Mouse (Mus musculus): Measurements from ENCODE around the gene Pnkp.

Gene Pnkp

DNA sequence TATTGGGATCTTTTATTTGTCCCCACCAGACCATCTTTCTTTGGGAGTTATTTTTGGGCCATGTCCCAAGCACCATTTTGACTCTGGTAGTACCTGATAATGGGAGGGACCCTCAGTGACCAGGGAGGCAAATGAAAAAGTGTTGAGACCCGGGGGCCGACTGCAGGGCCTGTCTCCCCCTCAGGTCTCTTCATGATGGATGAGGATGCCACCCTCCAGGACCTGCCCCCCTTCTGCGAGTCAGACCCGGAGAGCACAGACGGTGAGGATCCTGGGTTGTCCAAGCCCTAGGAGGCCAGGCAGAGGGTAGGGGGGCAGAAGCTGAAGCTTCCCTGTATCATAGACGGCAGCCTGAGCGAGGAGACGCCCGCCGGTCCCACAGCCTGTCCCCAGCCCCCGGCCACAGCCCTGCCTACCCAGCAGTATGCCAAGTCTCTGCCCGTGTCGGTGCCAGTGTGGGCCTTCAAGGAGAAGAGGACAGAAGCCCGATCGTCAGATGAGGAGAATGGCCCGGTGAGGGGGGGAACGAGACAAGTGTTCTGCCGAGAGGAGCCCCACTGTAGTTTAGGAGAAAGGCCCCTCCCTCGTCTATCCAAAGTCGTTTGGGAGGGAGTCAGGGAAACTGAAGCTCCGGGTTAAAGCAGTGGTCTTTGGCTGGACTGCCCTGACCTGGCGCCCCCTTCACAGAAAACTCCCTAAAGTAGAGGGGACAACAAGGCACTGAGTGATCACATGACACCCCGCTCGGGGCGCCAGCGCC is 3.2 kb upstream of the Pnkp start:
- DNase-seq, result no peak

DNA sequence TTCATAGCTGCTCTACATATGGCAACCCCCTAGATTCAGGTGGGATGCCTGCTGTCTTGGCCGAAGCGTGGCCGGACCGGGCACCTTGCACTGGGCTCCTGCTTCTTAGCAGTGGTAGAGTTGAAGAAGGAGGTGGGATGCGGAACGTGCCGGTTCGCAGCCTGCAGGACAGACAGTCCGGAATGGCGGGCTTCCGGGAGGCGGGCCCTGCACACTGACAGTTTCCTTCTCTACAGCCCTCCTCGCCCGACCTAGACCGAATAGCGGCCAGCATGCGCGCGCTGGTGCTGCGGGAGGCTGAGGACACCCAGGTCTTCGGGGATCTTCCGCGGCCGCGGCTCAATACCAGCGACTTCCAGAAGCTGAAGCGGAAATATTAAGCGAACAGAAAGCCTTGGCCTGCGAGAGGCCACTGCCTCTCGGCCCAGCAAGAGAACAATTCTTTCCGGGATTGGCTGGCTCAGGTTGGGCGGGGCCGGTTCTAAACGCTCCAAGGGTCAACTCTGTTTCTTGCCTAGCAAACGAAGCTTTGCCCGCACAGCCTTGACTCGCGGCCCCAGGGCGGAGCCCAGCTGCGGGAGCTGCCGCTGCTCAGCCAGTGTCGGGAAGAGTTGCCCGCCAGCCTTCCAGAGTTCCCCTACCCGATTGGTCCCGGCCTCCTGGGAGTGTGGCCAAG is 2.4 kb upstream of the Pnkp start:
- peak; percentile 74 to 79 for DNase-seq

DNA sequence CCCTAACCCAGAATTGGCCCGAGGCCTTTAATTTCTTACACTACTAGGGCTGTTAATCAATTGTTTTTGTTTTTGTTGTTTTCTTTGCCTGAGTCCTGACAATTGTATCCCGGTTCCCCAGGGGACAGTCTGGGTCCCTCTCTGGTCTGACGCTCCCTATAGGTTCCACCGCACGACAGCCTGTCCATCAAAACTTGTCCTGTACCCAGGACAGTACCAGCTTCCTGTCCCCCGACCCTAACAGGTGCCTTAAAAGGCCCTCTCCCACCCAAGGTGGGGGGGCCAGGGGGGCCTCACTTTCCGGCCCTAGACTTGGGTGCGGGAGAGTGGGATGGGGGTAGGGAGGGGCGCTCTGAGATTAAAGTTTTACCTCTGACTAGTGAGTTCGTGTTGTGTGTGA is 1.9 kb upstream of the Pnkp start:
- no peak for DNase-seq

DNA sequence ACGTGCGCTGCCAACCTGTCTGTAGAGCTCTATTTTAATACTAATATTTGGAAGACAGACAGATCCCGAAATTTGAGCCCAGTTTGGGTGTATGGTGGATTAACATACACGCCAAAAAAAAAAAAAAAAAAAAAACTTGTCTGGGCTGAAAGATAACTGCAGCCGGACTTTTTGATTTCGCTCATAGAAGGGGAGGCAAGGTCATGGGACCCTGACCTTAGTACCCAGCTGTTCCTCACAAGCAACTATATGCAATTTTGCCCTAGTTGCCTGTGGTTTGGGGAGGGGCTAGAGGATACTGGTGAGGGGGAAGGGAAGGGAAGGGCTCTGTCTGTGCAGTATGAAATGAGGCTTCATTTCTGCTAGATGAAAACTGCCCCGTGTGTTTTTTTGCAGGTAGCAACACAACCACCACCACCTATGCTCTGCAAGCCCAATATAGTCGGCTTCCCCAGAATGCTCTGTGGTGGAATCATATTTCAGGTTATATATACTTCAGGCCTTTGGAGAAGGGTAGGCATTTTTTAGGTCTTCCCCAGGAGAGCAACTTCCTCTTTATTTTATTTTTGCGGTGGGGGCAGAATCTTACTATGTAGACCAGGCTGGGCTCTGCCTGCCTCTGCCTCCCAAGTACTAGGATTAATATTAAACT is 548 bp upstream of the Pnkp start:
- DNase-seq, result peak in 1 of 2 experiments; percentile 24

DNA sequence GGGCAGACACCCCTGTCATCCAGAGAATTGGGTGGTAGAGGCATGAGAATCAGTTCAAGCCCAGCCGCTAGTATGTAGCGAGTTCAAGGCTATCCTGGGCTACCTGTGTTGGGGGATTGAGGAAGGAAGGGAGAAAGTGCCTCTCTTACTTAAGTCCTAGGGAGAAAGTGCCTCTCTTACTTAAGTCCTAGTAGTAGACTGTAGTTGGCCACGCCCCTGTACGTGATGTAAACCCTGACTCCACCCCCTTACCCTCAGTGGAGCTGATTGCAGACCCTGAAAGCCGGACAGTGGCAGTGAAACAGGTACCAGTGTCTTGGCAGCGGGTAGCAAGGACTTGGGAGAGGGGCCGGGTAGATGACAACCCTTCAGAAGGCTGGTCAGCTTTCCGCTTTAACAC is 966 bp downstream of the Pnkp start:
- peak; percentile 58 to 63 for DNase-seq

DNA sequence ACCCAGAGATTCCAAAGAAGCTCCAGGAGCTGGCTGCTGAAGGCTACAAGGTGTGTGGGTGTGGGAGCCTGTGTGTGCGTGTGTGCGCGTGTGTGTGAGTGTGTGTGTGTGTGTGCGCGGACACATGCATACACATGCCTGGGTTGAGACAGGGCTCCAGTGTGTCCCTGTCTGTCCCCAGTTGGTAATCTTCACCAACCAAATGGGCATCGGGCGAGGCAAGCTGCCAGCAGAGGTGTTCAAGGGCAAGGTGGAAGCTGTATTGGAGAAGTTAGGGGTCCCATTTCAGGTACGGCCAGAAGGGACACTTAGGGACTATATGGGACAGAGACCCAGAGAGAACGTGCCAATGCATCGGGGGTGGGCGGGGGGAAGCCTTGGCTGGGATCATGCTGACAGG is 3.0 kb downstream of the Pnkp start:
- no peak for DNase-seq

DNA sequence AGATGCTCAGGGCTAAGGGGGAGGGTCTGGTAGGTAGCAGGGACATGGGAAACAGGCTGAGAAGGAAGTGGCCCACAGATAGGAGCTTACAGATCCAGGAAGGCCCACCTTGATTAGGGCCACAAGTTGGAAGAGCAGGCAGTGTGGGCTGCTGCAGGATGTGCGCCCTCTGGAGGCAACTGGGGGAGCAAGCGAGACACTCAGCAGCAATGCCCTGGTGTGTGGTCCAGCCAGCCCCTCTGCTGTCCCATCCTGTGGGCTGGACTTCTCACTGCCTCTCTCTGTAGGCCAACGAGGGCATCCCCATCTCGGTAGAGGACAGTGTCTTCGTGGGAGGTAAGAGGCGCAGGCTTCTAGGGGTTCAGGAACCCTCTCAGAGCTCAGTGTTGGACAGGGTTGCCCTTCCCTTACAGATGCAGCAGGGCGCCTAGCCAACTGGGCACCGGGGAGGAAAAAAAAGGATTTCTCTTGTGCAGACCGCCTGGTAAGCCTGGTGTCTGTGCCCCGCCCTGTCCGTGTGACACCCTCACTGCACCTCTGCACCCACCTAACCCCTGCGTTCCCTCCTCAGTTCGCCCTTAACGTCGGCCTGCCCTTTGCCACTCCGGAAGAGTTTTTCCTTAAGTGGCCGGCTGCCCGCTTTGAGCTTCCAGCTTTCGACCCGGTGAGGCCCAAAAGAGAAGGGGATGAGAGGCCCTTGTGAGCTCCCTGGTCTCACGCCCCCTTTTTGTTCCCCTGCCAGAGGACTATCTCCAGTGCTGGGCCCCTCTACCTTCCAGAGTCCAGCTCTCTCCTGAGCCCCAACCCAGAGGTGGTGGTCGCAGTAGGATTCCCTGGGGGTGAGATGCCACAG is 3.9 kb downstream of the Pnkp start:
- peak; percentile 79 for DNase-seq

DNA sequence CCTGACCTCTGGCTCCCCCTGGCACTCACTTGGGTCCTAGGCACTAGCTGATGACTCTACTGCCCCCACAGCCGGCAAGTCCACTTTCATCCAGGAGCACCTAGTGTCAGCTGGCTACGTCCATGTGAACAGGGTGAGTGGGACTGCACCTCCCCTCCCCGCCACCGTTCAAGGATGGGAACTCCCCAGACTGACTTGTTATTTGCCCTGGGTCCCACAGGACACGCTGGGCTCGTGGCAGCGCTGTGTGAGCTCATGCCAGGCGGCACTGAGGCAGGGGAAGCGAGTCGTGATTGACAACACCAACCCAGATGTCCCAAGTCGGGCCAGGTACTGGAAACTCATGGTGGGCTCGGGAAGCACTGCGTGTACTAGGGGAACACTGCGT is 4.5 kb downstream of the Pnkp start:
- no peak for DNase-seq

DNA sequence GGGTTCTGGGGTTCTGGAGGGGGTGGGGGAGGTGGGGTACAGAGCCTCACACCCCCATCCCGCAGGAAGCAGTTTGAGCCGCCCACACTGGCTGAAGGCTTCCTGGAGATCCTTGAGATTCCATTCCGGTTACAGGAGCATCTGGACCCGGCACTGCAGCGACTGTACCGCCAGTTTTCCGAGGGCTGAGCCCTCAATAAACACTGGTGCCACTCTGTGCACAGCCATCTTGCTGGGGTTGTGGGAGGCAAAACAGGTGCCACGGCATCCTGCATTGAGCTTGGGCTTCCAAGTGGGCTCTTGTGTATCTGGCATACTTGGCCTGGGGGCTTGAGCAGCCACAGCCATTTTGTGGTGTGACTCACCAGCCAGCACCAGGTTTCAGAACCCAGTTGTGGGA is 5.5 kb downstream of the Pnkp start:
- DNase-seq, result no peak

DNA sequence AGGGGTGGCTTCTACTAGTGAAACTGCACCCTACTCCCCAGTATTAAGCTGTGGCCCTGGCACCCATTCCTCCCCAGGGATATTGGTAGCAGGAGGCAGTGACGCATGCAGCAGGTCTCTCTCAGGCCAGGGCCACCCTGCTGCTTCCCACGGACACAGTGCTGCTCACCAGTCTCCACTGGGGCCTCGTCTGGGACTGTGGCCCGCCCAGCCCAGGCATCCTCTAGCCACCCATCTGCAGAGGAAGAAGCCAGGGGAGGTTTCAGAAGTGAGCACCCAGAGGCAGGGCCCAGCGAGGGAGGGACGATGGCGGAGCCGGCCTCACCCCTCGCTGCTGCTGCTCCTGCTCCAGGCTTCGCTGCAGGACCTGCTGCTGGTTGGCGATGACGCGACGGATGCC is 6.3 kb downstream of the Pnkp start:
- DNase-seq, result no peak

DNA sequence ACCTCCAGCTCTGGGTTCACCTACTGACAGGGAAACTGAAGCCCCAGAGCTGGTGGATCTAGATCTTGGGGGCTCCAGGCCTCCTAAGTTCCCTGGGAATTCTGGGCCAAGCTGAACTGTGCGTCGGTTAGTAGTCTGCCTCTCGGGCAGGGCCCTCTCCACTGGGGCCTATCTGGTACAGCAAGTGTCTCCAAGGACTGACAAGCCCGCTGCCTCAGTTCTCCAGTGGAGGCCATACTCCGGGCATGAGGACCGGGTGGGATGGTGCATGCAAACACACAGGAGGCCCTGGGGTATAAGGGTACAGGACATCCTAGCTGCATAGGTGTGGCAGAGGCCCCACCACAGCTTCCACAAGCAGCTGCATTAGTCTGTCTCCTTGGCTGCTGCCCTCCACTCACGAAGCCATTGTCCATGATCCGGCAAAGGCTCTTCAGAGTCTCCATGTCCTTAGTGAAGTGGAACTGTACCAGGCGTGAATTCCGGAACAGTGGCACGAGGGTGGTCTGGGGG is 7.1 kb downstream of the Pnkp start:
- no peak for DNase-seq

DNA sequence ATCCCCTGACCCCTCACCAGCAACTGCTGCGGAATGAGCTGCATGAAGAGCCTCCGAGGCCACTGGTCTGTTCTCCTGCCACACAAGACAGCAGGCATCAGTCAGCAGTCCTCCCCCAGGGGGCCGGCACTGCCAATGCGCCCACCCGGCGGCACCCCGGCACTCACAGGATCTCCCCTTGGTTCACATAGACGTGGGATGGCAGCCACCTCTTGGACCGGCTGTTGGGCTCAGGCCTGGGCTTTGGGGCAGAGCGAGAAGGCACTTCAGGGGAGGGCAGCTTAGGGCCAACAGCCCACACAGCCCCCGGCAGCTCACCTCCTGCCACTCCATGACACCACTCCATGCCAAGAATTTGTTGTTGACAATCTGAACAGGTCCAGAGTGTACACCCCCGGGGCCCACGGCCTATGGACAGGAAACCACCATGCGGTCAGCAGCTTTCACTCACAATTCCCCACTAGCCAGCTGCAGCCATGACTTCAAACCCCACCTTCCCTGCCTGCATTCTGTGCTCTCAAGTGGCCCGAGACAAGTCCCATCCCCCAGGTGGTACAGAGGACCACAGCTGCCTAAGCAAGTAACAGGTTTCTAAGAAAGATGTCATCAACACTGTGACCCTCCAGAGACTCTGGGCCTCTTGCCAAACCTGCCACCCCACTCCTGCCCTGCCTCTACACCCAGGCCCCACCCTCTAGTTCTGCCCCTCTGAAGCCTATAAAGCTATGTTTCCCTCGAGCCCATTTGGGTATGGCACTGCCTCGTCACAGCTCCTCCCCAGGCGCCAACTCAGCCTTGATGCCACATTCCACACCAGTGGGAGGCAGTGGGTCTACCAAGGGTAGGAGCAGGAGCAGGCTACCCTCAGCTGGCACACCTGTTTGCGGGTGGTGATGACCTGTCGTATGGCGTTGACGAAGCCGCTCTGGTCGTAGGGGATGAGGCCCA is 7.9 kb downstream of the Pnkp start:
- no peak for DNase-seq

DNA sequence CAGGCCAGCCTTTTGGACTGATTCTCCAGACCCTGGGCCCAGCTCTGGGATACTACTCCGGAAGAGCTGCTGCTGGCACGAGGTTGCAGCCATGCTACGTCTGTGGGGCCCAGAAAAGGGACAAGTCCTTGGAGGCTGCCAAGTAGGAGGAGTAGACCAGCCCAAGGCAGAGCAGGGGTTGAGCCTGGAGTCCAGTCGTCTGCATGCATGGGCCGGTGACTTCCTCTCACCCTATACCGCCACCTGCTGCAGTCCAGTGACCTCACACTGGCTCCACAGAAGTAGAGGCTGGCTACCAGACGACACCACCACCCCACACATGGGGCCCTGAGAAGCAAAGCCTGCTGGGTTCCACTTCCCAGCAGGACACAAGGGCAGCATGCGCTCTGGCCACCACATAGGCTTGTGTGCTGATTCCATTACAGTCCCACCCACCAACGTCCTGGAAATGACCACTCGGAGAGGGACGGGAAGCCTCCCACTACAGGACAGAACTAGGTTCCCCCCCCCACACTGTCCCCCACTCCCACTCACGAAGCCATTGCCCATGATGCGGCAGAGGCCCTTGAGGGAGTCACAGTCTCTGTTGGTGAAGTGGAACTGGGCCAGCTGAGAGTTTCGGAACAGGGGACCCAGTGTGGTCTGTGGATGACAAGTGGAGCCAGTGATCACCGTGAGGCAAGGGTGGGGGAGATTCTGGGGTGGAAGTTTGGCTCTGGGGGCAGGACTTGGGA is 9.5 kb downstream of the Pnkp start:
- no peak for DNase-seq

DNA sequence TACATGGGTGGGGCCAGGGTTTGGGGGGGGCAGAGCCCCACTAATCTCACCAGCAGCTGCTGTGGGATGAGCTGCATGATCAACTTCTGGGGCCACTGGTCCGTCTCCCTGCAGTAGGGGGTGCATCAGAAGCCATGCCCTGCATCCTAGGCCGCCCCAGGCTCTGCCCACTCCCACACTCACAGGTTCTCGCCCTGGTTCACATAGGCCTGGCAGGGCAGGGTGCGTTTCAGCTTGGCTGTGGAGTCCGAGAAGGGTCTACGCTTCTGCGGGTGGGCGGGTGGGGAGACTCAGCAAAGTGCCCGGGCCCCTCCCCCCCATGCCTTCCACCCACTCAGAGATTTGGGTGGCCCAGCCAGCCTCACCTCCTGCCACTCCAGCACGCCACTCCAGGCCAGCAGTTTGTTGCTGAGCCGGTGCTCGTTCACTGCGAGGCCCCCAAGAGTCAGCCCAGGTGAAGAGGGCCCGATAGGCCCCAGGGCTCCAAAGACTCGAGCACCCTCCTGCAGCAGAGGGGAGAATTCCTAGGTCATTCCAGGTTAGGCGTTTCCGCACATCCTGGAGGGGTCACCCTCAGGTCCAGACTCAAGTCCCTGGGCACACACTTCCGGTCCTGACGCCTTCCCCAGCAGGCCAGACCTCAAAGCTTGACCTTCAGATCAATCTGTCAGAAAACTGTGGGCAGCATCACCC is 10.2 kb downstream of the Pnkp start:
- DNase-seq, result no peak

DNA sequence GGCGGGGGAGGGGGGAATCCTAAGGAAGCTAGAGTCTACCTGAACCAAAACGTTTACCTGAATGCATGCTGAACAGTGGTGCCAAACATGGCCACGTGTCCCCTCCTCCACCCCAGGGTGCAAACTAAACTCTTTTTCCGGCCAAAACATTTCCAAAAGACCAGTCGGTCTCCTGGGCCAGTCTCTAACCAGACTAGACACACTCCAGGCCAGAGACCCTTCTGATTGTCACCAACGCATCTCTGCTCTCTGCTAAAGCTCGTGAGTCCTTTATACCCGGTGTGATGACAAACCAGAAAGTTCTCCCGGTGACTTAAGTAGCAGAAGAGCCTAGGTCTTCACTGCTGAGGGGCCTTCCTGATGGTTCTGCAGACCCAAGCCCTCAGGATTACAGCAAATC is 10.9 kb downstream of the Pnkp start:
- DNase-seq, result no peak

DNA sequence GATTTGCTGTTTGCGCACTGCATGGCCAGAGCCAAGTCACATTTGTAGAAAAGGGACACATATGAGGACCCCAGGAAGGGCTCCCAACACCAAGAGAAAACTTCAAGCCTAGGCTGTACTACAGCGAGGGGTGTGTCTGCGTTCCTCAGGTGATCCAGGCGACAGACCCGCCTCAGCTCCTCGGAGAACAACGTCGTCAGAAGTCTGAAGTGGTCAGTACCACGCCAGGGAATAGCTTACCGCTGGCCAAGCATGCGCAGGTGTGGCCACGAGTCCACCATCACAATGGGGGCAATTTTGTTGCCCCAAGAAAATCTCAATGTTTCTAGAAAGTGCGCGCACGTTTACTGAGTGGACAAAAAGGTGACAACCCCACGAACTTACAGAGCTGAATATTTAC is 11.5 kb downstream of the Pnkp start:
- DNase-seq, result no peak

DNA sequence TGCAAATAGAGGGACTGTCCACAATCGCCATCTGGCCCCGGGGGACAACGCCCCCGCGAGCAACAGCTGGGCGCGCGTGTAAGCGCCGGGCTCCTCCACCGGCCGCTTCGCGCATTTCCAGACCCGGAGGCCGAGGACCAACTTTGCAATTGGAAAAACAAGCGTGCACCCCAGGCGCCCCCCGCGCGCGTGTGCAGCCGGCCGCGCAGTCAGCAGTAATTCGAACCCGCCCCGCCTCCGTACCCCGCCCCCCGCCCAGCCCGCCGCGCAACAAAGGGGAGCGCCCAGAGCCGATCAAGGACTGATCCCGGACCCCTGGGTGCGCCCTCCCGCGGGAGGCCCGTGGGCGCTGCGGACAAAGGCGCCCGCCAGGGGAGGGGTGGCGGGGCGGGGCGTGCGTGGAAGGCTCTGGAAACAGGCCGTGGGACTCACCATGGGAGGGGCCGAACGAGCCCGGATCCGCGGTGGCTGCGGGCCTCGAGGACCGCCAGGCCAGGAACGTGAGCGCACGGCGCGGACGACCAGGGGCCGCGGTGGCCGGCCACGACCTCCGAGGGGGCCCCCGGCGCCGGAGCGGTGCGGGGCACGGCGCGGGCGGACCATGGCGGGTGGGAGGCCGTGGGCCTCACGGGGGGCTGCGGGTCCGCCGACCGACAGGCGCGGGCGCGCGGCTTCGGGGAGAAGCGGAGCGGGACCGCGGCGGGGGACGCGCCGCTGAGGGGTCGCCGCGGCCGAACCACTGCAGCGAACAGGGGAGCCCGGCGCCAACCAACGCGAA is 12.2 kb downstream of the Pnkp start:
- DNase-seq, result peak; percentile 51 to 55

DNA sequence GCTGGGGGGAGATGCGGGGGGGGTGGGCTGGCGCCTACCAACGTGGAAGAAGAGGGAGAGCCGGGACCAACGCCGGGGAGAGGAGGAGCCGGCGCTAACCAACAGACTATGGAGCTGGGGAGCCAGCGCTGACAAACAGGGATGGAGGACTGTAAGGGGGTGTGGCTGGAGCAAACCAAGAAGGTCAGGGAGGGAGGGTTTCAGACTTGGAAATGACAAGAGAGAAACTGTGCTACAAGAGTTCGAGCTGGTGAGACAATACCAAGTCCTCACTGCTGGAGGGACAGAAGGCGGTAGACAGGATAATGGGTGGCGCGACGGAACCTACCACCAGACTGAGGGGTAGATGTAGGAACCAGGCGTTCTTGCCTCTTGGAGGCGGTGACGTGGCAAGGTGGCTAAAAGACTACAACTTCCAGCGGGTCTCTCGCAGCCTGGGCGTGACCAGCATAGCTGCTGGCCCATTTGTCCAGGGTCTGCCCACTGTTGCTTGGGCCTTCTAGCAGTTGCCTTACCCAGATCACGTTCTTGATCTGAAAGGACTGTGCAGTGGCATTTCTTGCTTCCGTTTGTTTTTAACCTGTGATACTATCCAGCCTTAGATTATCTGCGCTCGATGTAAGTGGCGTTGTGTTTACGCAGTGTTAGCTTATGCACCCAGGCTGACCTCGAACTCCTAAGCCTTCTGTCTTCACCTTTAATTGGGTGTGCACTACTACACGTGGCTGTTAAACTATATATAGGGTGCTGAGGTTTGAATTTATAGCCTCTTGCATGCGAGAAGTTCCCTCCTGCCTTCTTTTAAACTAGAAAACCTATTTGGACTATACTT is 13.0 kb downstream of the Pnkp start, which contains the start of gene Ptov1:
Ptov1 (minus strand) TSS at position 92 of the 832 bp plus-strand sequence.
- DNase-seq, result peak; percentile 74 to 75

DNA sequence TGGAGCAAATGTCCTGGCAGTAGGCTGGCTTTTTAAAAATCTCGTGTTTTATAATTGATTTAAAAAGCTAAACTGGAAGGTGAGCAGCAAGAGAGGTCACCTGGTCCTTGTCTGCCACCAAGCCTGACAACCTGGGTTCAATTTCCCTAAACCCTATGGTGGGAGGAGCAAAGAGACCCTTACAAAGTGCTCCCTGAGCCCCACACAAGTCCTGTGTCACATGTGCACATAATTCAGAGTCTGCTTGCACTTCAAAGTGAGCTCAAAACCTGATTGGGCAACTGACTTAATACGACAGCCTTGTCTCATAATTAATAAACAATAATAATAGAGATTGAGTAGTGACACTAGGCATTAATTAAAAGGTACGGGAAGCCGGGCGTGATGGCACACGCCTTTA is 13.7 kb downstream of the Pnkp start:
- no peak for DNase-seq

Data from B cell, adult 2 months (primary cell).